Mouse (Mus musculus): ENCODE results near the gene Ccnjl.

DNA sequence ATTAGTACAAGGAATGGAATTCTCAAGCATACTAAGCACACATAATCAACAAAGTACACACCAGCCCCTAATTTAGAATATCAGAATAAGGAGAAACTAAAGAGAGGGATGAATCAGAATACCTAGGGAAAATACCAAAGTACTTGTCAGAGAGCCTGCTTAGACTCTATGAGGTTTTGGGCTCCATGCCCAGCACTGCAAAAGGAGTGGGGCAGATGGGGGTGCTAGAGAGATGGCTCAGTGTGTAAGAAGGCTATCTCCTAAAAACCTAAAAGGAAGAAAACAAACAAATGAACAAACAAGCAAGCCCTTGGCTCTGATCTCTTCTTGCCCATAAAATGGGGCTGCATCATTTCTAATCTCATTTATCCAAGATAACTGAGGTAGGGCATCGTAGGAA, 95.8 kb downstream of the Ccnjl start:
- no peak for TF ChIP-seq CTCF (conservative IDR thresholded peaks at IDR 0.05; ENCODE audit: low read length)
- no peak for TF ChIP-seq POU5F1 (IDR thresholded peaks at IDR 0.05; ENCODE audit: borderline replicate concordance, low read length)
- no peak for TF ChIP-seq NANOG (IDR thresholded peaks at IDR 0.05; ENCODE audit: borderline replicate concordance, low read length)
